Mouse (Mus musculus): ENCODE results near the gene Kcnb1. TPM values are rescaled to one million over a fixed set of nuclear protein-coding genes. Genes with fewer than 3 reads are reported as not detected.
A peak's percentile ranks its signal among the peaks of the same experiment; 100 is the strongest.

The Kcnb1 gene
- total and polyA plus RNA-seq, 3 experiments = 9.4 to 21.7 (median 14.8) TPM

DNA sequence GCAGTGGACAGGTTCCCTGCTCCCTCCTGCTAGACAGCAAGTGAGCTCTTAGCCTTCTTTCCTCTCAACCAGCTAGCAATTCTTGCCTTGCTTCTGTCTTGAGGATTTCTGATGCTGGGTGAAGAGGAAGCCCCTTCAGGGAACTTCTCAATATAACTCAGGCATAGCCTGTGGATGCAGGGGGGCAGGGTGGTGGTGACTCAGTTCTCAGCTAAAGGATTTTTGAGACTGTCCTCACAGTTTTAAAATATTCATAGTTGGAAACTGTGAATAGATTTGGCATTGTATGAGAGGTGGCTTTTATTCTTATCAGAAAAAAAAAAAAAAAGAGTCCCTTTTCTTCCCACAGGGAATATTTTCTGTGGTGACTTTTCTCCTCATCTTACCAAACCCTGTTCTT is 129.2 kb downstream of the Kcnb1 start:
- DNase-seq = no peak

DNA sequence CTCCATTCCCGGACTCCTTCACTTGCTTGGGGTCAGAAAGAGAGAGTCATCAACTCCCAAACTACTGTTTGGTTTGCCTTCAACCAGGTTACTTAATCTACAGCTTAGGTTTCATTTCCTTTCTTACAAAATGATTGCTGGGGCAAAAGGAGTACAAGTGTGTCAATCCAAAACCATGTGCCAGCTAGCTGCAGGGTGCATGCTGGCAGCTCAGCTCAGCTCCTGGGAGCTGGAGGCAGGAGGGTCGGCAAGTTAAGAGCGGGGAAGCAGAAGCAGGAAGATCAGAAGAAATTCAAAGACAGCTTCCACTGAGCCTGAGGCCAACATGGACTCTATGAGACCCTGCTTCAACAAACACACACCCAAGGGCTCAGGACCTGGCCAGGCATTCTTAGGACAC is 129.6 kb downstream of the Kcnb1 start:
- DNase-seq = peak; percentile 35

- no peak for DNase-seq
Measured at GRCm38 (mm10) chr2:167059960-167060359, 130.0 kb downstream of the Kcnb1 start.

DNA sequence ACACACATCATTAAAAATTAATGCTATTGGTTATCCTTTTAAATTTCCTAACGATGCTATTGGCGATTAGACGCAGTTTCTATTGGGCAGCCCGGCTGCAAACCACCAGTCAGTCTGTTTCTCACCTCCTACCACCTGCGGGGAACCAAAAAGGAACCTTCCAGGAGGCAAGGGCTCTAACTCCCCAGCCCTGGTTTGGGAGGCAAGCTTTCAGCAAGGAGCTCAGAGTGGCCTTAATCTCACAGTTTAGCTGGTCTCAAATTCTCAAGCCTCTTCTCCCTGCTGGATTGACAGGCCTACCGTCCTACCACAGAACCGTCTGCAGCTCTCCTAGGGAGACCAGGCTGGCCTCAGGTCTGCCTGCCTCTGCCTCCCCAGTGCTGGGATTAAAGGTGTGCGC is 130.4 kb downstream of the Kcnb1 start:
- DNase-seq = no peak

GRCm38 (mm10) chr2:167058814-167059387 is 131.1 kb downstream of the Kcnb1 start:
- DNase-seq = no peak

DNA sequence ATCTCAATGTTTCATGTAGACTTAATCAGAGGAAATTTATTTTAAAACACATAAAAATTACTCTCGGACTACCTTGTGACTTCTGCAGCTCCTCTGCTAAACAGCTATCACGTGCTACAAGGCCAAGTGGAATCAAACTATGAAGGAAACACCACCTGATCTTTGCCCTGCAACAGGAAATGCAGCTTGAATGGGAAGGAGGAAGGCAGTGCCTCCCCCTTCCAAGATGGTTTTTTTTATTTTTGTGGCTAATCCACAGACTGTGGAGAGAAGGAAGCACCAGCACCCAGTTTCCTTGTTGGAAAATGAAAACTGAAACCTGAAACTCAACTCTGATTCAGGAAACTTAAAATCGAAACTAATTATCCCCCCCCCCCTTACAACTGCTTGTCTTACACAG is 131.8 kb downstream of the Kcnb1 start:
- peak; percentile 33 for DNase-seq

GRCm38 (mm10) chr2:167056942-167057323 is 133.0 kb downstream of the Kcnb1 start:
- no peak for DNase-seq

- DNase-seq = no peak
Measured at GRCm38 (mm10) chr2:167056210-167056941, 133.6 kb downstream of the Kcnb1 start.

GRCm38 (mm10) chr2:167055386-167055785 is 134.6 kb downstream of the Kcnb1 start:
- DNase-seq = peak; percentile 39

GRCm38 (mm10) chr2:167053127-167053844 is 136.7 kb downstream of the Kcnb1 start:
- DNase-seq = no peak

- no peak for DNase-seq
Measured at GRCm38 (mm10) chr2:167048698-167049358, 141.1 kb downstream of the Kcnb1 start.

GRCm38 (mm10) chr2:167048223-167048622 is 141.7 kb downstream of the Kcnb1 start:
- DNase-seq = no peak

Other genes with a start within 250 kb of the Kcnb1 start
- gene Stau1, start 193.9 kb downstream of the Kcnb1 start, total RNA-seq (2021) = 10 to 100 TPM; 61.5 to 91.7 TPM
- gene Stau1, start 193.9 kb downstream of the Kcnb1 start, polyA plus RNA-seq (2012; rRNA removed) = 38.8 and 52.7 TPM in 2 replicates
- 10 to 100 TPM; 29.2 to 41.5 TPM for gene Ddx27, start 175.0 kb downstream of the Kcnb1 start, total RNA-seq (2021)
- 28.3 and 31.1 TPM in 2 replicates for gene Ddx27, start 175.0 kb downstream of the Kcnb1 start, polyA plus RNA-seq (2012; rRNA removed)
- 10 to 100 TPM; 50.2 to 53.6 TPM for gene Znfx1, start 127.1 kb downstream of the Kcnb1 start, total RNA-seq (2021)
- gene Znfx1, start 127.1 kb downstream of the Kcnb1 start, polyA plus RNA-seq (2012; rRNA removed) = 29.5 and 31.9 TPM in 2 replicates
- gene Ptgis, start 50.4 kb upstream of the Kcnb1 start, total RNA-seq (2021) = 10 to 100 TPM; 17.3 to 37.2 TPM
- gene Ptgis, start 50.4 kb upstream of the Kcnb1 start, polyA plus RNA-seq (2012; rRNA removed) = 65.3 and 74.3 TPM in 2 replicates
- gene B4galt5, start 159.0 kb upstream of the Kcnb1 start, total RNA-seq (2021) = 100 to 1,000 TPM in 1 of 2 experiments, 10 to 100 TPM in 1; 92.7 to 113 TPM
- 43.9 and 47.6 TPM in 2 replicates for gene B4galt5, start 159.0 kb upstream of the Kcnb1 start, polyA plus RNA-seq (2012; rRNA removed)
- 10 to 100 TPM; 33.8 to 40.2 TPM for gene Slc9a8, start 231.6 kb upstream of the Kcnb1 start, total RNA-seq (2021)
- gene Slc9a8, start 231.6 kb upstream of the Kcnb1 start, polyA plus RNA-seq (2012; rRNA removed) = 51.2 and 67.5 TPM in 2 replicates

Measured in adrenal gland, adult 2 months (tissue).